Mouse (Mus musculus) liver, embryonic 13.5 days (tissue): ENCODE data around the gene Foxp1. TPM values are rescaled to one million over a fixed set of nuclear protein-coding genes. Genes with fewer than 3 reads are reported as not detected.
A peak's percentile ranks its signal among the peaks of the same experiment; 100 is the strongest.

Experiments used
- ATAC-seq: fragments of 200-750 bp; cut with Nextera tagmentation; 2 replicates; pipeline ENCODE4 v1.8.0; 2017; ENCODE audit warnings: low read depth, mild to moderate bottlenecking, moderate number of reproducible peaks, moderate library complexity
- DNase-seq: peaks from one replicate; pipeline ENCODE4 v3.0.0; 2022
- H3K27ac ChIP-seq: fragments of 300-500 bp; sonication (generic); 2 replicates; pipeline ENCODE4 v1.5.1; 2015; ENCODE audit warnings: moderate library complexity, mild to moderate bottlenecking, inconsistent platforms
- H3K27me3 ChIP-seq: fragments of 300-500 bp; sonication (generic); 2 replicates; pipeline ENCODE4 v1.6.1; 2015; ENCODE audit warnings: mild to moderate bottlenecking, inconsistent platforms
- H3K36me3 ChIP-seq: fragments of 300-500 bp; sonication (generic); 2 replicates; pipeline ENCODE4 v1.6.1; 2015; ENCODE audit warnings: mild to moderate bottlenecking, inconsistent platforms
- H3K4me1 ChIP-seq: fragments of 300-500 bp; sonication (generic); replicated peaks from 2 replicates; pipeline ENCODE4 v1.6.1; 2015; ENCODE audit warnings: inconsistent platforms
- H3K4me2 ChIP-seq: fragments of 300-500 bp; sonication (generic); 2 replicates; pipeline ENCODE4 v1.6.1; 2015; ENCODE audit warnings: inconsistent platforms, mild to moderate bottlenecking, moderate library complexity
- H3K4me3 ChIP-seq: fragments of 300-500 bp; sonication (generic); replicated peaks from 2 replicates; pipeline ENCODE4 v1.5.1; 2015; ENCODE audit warnings: mild to moderate bottlenecking, inconsistent platforms
- H3K9ac ChIP-seq: fragments of 300-500 bp; sonication (generic); 2 replicates; pipeline ENCODE4 v1.6.1; 2015; ENCODE audit warnings: mild to moderate bottlenecking, inconsistent platforms
- H3K9me3 ChIP-seq: fragments of 300-500 bp; sonication (generic); replicated peaks from 2 replicates; pipeline ENCODE4 v1.6.1; 2016; ENCODE audit warnings: inconsistent platforms
- WGBS: fragments of 180-500 bp; shearing (Covaris S2); methylation state at CpG from one replicate; pipeline ENCODE4 v1.1.7; 2015; ENCODE audit not compliant: insufficient replicate concordance; 5-methylcytosine and 5-hydroxymethylcytosine counted together
- polyA plus RNA-seq: library from polyadenylated mRNA; unstranded; fragments of >200 nt; fragmentation: Nextera tagmentation; extraction: Ambion mirVana; gene quantifications from 2 replicates; pipeline ENCODE4 v1.2.1, GENCODE M21; 2015

Gene Foxp1
- polyA plus RNA-seq, 1 experiment from 2014 or later: 14.2 TPM

DNA sequence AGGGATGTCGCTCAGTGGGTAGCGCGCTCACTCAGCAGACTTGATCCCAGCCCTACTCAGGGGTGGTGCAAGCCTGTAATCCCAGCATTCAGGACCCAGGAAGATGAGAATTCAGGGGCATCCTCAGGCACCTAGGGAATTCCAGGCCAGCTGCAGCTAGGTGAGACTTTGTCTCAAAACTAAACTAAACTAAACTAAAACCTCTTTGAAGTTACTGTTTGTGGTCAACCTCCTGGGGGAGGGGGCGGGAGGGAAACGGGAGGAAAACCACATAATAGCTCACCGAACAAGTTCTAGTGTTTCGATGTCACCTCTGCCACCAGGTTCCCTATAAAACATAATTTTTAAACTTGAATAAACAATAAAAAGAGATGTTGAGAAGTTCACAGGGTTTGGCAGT is 24.4 kb downstream of the Foxp1 start:
- Histone ChIP-seq H3K4me1 (peaks cover 42% of the 10 kb centered on the region), H3K4me2 (no peak overlapping the region), H3K9ac (no peak overlapping the region), H3K4me3 (no peak overlapping the region), H3K36me3 (no peaks in the 10 kb centered on the region), H3K27me3 (no peaks in the 10 kb centered on the region), H3K9me3 (no peaks in the 10 kb centered on the region), H3K27ac (no peak overlapping the region)
- DNase-seq (no peak), ATAC-seq (no peak)
- WGBS: 58% methylated on average over 7 of the region's 7 CpGs

DNA sequence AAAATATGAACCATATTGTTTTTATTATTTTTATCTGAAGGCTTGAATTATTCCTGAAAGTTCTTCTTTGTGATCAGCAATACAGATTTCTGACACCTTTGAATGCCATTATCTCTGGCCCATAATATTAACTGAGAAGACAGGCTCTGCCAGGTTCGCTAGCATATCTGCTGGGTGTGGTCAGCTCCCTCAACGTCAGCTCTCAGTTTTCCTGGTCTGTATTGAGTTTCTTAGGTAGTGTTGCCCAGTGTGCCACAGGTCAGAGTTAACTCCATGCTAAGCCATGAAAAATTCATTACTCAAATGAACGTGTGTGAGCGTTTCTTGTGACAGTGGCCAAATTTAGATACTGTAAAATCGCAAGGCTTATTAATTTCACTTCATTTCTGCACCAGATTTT is 26.4 kb downstream of the Foxp1 start:
- 48% methylated on average over 5 of the region's 5 CpGs for WGBS
- no peak overlapping the region for H3K4me2 ChIP-seq
- no peak overlapping the region for H3K9ac ChIP-seq
- no peaks in the 10 kb centered on the region for H3K36me3 ChIP-seq
- DNase-seq (no peak), ATAC-seq (no peak)
- no peaks in the 10 kb centered on the region for H3K9me3 ChIP-seq
- H3K4me3 ChIP-seq: no peak overlapping the region
- no peak overlapping the region for H3K27ac ChIP-seq
- H3K4me1 ChIP-seq: peaks cover 43% of the 10 kb centered on the region
- no peaks in the 10 kb centered on the region for H3K27me3 ChIP-seq

DNA sequence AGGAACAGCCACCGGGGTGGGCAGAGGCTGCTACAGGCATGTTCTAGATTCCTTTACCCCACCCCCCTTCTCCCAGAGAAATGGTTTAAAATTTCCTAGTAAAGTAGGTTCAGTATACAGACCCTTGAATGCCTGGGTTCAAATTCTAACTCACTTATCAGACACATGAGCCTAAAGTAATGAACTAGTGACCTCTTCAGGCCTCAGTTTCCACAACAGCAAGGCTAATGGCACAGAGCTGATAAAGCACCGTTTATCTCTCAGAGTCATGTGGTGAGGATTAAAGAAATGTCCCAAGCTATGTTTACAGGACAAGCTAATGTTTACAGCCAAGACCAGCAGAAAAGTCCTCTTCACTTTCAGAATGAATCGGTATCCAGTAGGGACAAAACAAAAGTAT is 29.6 kb downstream of the Foxp1 start:
- no peak overlapping the region for H3K4me3 ChIP-seq
- WGBS: 23% methylated on average over 3 of the region's 3 CpGs
- peaks cover 60% of the 10 kb centered on the region for H3K4me1 ChIP-seq
- H3K27ac ChIP-seq: no peak overlapping the region
- no peaks in the 10 kb centered on the region for H3K9me3 ChIP-seq
- no peak overlapping the region for H3K4me2 ChIP-seq
- ATAC-seq: peak; percentile 62; the same call in 1 of the 2 replicates
- no peaks in the 10 kb centered on the region for H3K36me3 ChIP-seq
- DNase-seq: no peak
- no peaks in the 10 kb centered on the region for H3K27me3 ChIP-seq
- no peak overlapping the region for H3K9ac ChIP-seq

DNA sequence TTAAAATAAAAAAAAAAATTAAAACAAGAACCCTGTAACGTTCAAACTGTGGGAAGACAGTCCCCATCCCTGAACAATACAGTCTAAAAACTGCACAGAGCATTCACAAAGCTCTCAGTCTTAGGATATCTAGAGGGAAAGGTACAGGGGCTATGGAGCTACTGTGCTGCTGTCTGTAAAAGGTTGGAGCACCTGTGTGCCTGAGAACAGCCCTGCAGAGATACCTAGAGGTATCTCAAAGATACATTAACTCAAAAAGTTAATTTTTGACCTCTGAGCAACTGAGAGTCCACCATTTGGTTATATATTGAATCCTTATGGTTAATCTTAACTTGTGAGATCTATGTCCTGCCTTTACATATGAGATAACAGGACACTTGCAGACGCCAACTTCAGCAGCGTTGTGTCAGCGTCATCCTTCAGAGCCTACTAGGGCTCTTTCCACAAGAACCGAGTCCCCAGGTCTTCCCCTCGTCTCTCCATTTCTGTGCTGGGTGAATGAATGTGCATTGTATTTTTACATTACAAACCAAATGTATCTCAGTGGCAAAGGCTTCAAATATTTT is 30.5 kb downstream of the Foxp1 start:
- H3K27me3 ChIP-seq: no peaks in the 10 kb centered on the region
- 58% methylated on average over 6 of the region's 6 CpGs for WGBS
- ATAC-seq: no peak

DNA sequence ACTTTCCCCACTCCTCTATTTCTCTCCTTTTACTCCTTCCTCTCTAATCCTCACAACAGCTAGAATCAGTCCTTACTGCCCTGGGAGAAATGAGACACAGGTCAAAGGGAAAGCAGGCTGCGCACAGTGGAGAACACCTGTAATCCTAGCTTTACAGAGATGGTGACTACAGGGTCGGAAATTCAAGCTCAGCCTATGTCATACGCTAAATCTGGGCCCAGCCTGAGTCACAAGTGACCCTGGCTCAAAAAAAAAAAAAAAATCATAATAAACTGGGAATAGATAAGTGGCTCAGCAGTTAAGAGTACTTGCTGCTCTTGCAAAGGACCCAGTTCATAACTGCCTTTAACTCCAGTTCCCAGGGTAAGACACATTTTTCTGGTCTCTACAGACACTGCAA is 31.4 kb downstream of the Foxp1 start:
- H3K36me3 ChIP-seq: no peaks in the 10 kb centered on the region
- no peak for DNase-seq
- H3K9ac ChIP-seq: no peak overlapping the region
- no peak overlapping the region for H3K4me2 ChIP-seq
- no peak for ATAC-seq
- H3K9me3 ChIP-seq: no peaks in the 10 kb centered on the region
- WGBS: 75% methylated on average over 3 of the region's 3 CpGs
- H3K4me1 ChIP-seq: peaks cover 49% of the 10 kb centered on the region
- H3K27ac ChIP-seq: no peak overlapping the region
- no peak overlapping the region for H3K4me3 ChIP-seq
- no peaks in the 10 kb centered on the region for H3K27me3 ChIP-seq

More for the DNA sequence above, 30.5 kb downstream of the Foxp1 start:
- Histone ChIP-seq H3K4me3 (no peak overlapping the region), H3K4me2 (no peak overlapping the region), H3K36me3 (no peaks in the 10 kb centered on the region), H3K9ac (no peak overlapping the region), H3K4me1 (peaks cover 58% of the 10 kb centered on the region), H3K9me3 (no peaks in the 10 kb centered on the region), H3K27ac (no peak overlapping the region)
- DNase-seq: no peak

- Histone ChIP-seq H3K27me3 (no peaks in the 10 kb centered on the region), H3K4me2 (no peak overlapping the region), H3K4me3 (no peak overlapping the region), H3K4me1 (peaks cover 52% of the 10 kb centered on the region), H3K9ac (no peak overlapping the region), H3K36me3 (no peaks in the 10 kb centered on the region), H3K27ac (no peak overlapping the region), H3K9me3 (no peaks in the 10 kb centered on the region)
- DNase-seq: no peak
- 52% methylated on average over 8 of the region's 8 CpGs for WGBS
- ATAC-seq: no peak
Measured at GRCm38 (mm10) chr6:99489900-99490648, 32.4 kb downstream of the Foxp1 start.

DNA sequence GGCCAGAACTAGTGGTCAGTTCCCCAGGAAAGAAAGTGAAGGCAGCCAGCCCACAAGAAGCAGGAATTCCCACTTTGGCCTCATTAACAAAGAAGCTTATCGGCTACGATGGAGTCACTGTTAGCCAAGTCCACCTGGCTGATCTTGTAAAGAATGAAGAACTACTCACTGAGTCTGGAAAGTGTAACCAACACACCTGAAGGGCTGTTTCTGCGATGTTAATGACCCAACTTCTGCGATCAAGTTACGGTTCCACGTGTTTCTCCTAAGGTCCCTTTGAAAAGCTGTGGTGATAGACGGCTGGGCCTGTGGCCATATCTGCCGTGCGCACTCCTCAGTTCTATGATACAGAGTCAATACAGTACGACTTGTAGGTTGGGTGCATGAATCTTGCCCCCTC is 33.1 kb downstream of the Foxp1 start:
- no peaks in the 10 kb centered on the region for H3K9me3 ChIP-seq
- H3K9ac ChIP-seq: no peak overlapping the region
- H3K27me3 ChIP-seq: no peaks in the 10 kb centered on the region
- peaks cover 56% of the 10 kb centered on the region for H3K4me1 ChIP-seq
- no peak overlapping the region for H3K4me2 ChIP-seq
- no peak overlapping the region for H3K4me3 ChIP-seq
- no peaks in the 10 kb centered on the region for H3K36me3 ChIP-seq
- 58% methylated on average over 10 of the region's 10 CpGs for WGBS
- no peak for DNase-seq
- no peak overlapping the region; the same call in 1 of the 2 replicates for H3K27ac ChIP-seq
- ATAC-seq: no peak

GRCm38 (mm10) chr6:99485884-99486640 is 36.5 kb downstream of the Foxp1 start:
- no peak overlapping the region for H3K4me3 ChIP-seq
- peaks cover 41% of the 10 kb centered on the region for H3K4me1 ChIP-seq
- ATAC-seq (no peak), DNase-seq (no peak)
- no peak overlapping the region for H3K4me2 ChIP-seq
- 51% methylated on average over 12 of the region's 12 CpGs for WGBS
- no peak overlapping the region for H3K9ac ChIP-seq
- H3K9me3 ChIP-seq: no peaks in the 10 kb centered on the region
- H3K36me3 ChIP-seq: no peaks in the 10 kb centered on the region
- H3K27ac ChIP-seq: peak overlapping the region; percentile 53
- H3K27me3 ChIP-seq: no peaks in the 10 kb centered on the region

DNA sequence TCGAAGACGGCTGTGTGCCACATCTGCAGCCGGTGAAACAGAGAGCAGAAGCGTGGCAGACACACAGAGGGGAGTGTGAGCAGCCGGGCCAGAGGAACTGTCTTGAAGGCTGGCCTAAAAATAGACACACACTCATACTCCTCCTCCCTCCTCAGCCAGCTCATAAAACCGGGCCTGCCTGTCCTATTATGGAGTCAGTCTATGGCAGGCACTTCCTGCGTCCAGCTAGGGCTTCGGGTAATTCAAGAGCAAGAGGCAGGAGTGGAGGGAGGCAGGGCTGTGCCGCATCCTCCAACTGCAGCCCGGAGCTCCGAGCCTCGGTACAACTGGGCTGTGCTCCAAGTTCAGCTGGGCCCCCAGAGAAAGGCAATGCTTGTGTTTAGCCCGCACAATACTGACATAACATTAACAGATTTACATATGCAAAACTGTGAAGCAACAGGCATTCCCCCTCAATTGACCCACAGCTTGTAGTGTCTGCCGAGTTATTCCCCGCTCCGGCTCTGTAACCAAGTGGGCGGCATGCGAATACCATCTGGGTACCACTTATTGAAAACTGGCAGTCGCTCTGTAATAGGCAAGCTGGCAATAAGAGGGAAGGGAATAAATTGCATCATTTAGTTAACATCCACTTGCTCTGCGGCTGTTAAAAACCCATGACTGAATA is 37.2 kb downstream of the Foxp1 start:
- Histone ChIP-seq H3K4me2 (peak overlapping the region; percentile 23; the same call in 1 of the 2 replicates), H3K27ac (peak overlapping the region; percentile 58), H3K36me3 (no peaks in the 10 kb centered on the region), H3K4me1 (peaks cover 34% of the 10 kb centered on the region), H3K27me3 (no peaks in the 10 kb centered on the region), H3K9ac (no peak overlapping the region; the same call in 1 of the 2 replicates), H3K4me3 (no peak overlapping the region), H3K9me3 (no peaks in the 10 kb centered on the region)
- DNase-seq (peak; percentile 4), ATAC-seq (peak; percentile 65)
- 35% methylated on average over 20 of the region's 20 CpGs for WGBS

DNA sequence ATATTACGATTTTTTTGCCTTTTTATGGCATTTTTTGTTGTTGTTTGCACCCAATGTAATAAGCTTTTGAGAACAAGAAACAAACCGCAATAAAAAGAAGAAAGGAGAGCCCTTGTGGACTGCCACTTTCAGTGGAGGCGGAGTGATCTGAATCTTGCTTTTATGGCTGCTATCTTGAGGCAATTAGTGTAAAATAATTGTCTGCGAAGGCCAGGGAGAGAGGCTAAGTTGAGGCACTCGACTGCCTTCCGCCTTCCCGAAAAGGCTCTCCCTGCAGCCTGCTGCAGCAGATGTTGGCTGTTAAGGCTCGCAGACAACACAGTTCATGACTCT is 37.7 kb downstream of the Foxp1 start:
- Histone ChIP-seq H3K4me2 (peak overlapping the region; percentile 23), H3K4me3 (no peak overlapping the region), H3K9me3 (no peaks in the 10 kb centered on the region), H3K36me3 (no peaks in the 10 kb centered on the region), H3K4me1 (peaks cover 29% of the 10 kb centered on the region), H3K27me3 (no peaks in the 10 kb centered on the region), H3K9ac (no peak overlapping the region), H3K27ac (peak overlapping the region; percentile 58; the same call in 1 of the 2 replicates)
- no peak for ATAC-seq
- 26% methylated on average over 8 of the region's 8 CpGs for WGBS
- no peak for DNase-seq

DNA sequence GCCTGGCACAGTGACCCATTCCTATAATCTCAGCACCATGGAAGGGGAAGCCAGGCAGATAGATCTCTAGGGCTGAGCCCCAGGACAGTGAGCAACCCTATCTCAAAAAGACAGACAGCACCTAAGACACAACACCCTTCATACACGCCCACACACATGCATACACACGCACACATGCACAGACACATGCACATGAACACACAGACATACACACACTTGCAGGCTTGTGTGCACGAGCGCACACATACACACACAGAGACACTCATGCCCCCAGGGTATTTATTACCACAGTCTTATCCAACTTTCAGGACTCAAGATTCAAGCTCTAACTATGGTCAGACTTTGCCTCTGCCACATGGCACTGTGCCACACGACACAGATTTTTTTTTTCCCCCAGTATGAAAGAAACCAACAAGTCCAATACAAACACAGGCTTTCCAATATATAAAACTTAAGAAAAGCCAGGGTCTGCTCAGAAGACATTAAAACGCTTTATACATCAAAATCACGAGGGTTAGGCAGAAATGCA is 38.3 kb downstream of the Foxp1 start:
- H3K27ac ChIP-seq: no peak overlapping the region; the same call in 1 of the 2 replicates
- DNase-seq (no peak), ATAC-seq (no peak)
- no peaks in the 10 kb centered on the region for H3K36me3 ChIP-seq
- 70% methylated on average over 7 of the region's 7 CpGs for WGBS
- no peaks in the 10 kb centered on the region for H3K27me3 ChIP-seq
- no peak overlapping the region for H3K4me3 ChIP-seq
- H3K9ac ChIP-seq: no peak overlapping the region
- no peaks in the 10 kb centered on the region for H3K9me3 ChIP-seq
- peaks cover 23% of the 10 kb centered on the region for H3K4me1 ChIP-seq
- H3K4me2 ChIP-seq: no peak overlapping the region
